Mouse (Mus musculus): ENCODE measurements at regions not wholly inside any gene's neighbourhood (a gene's known extent, or its start where the extent isn't known, plus 50 kb on each side); places are given as distances from the start of the nearest gene placed in this dataset.

GRCm38 (mm10) chr14:58208401-58208800 lies 138.1 kb downstream of the Fgf9 start:
- DNase-seq (ENCODE audit: low read depth, low spot score): no peak

GRCm38 (mm10) chr14:58202607-58203295 lies 132.4 kb downstream of the Fgf9 start:
- no peak for DNase-seq (ENCODE audit: low read depth, low spot score)

- no peak for DNase-seq (ENCODE audit: low read depth, low spot score)
Observed at GRCm38 (mm10) chr14:58189948-58190347, 119.6 kb downstream of the Fgf9 start.

- peak; percentile 9 for DNase-seq (ENCODE audit: low read depth, low spot score)
Observed at GRCm38 (mm10) chr14:58182869-58183268, 112.5 kb downstream of the Fgf9 start.

DNA sequence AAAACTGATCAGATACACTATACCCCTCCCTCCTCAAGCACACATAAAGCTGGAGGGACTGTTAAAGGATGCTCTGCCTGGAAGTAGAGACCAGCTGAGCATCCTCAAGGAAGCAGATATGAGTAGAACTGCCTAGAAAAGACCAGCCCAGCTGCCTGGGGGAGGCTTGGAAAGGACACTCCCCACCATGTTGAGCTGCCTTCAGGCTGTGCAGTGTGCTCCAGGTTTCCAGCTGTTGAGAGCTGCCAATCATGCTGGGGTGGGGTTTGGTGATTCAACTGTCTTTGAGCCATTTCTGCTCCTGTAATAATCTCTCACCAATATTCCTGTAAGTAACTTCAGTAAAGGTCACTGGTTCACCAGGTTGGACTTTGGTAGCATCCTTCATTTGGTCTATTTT lies 110.4 kb downstream of the Fgf9 start:
- DNase-seq (ENCODE audit: low read depth, low spot score): no peak

DNA sequence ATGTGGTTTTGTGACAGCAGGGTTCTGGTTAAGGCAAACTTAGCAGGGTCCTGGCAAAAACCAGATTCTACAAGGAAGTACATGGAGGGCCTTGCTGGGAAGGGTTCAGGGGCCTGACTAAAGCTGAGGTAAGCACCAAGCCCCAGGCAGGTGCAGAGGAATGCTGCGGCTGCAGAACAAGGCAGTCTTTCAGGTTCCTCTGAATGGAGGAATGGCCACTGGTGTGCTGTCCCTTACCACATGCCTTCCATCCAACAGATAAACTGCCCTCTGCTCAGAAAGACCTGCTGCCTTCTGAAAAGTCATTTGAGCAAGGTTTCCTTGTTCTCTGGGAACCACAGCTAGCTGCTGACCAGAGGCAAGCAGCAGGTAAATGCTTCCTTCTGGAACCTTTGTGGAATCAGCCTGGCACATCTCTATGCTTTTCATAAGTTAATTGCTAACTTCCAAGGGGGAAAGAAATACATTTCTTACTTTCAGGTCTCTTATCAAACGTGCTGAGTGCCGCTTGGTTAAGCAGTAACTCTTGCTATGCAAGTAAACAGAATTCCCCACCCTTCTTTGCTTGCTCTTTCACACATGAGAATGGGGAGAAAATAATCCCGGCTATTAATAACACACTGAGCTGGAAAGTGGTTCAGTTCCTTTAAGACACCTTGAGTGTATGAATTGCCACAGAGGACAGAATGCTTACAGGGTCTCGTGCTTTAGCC lies 105.5 kb downstream of the Fgf9 start:
- no peak for DNase-seq (ENCODE audit: low read depth, low spot score)

- DNase-seq (ENCODE audit: low read depth, low spot score): no peak
Observed at GRCm38 (mm10) chr14:58174512-58174911, 104.2 kb downstream of the Fgf9 start.

- DNase-seq (ENCODE audit: low read depth, low spot score): no peak
Observed at GRCm38 (mm10) chr14:58168920-58169319, 98.6 kb downstream of the Fgf9 start.

Measured in ES-CJ7 (cell line).